Mouse (Mus musculus) intestine, embryonic 15.5 days (tissue): Measurements from ENCODE around the gene Hectd4. TPM values are rescaled to one million over a fixed set of nuclear protein-coding genes. Genes with fewer than 3 reads are reported as not detected.
A peak's percentile ranks its signal among the peaks of the same experiment; 100 is the strongest.

Experiments used
- ATAC-seq: fragments of 200-750 bp; cut with Nextera tagmentation; 2 replicates; pipeline ENCODE4 v1.8.0; 2017; ENCODE audit warnings: moderate TSS enrichment, moderate library complexity
- H3K27ac ChIP-seq: fragments of 300-500 bp; sonication (generic); 2 replicates; pipeline ENCODE4 v1.5.1; 2015; ENCODE audit warnings: mild to moderate bottlenecking, inconsistent platforms
- H3K27me3 ChIP-seq: fragments of 300-500 bp; sonication (generic); replicated peaks from 2 replicates; pipeline ENCODE4 v1.6.1; 2015; ENCODE audit warnings: inconsistent platforms
- H3K36me3 ChIP-seq: fragments of 300-500 bp; sonication (generic); 2 replicates; pipeline ENCODE4 v1.6.1; 2015; ENCODE audit warnings: inconsistent platforms
- H3K4me1 ChIP-seq: fragments of 300-500 bp; sonication (generic); replicated peaks from 2 replicates; pipeline ENCODE4 v1.6.1; 2015; ENCODE audit warnings: inconsistent platforms
- H3K4me2 ChIP-seq: fragments of 300-500 bp; sonication (generic); replicated peaks from 2 replicates; pipeline ENCODE4 v1.6.1; 2015; ENCODE audit warnings: mild to moderate bottlenecking, inconsistent platforms
- H3K4me3 ChIP-seq: fragments of 300-500 bp; sonication (generic); replicated peaks from 2 replicates; pipeline ENCODE4 v1.5.1; 2015; ENCODE audit warnings: inconsistent platforms
- H3K9ac ChIP-seq: fragments of 300-500 bp; sonication (generic); 2 replicates; pipeline ENCODE4 v1.6.1; 2015; ENCODE audit warnings: inconsistent platforms
- H3K9me3 ChIP-seq: fragments of 300-500 bp; sonication (generic); 2 replicates; pipeline ENCODE4 v1.6.1; 2016; ENCODE audit warnings: inconsistent platforms
- WGBS: fragments of 180-500 bp; shearing (Covaris S2); methylation state at CpG from one replicate; pipeline ENCODE4 v1.1.7; 2015; 5-methylcytosine and 5-hydroxymethylcytosine counted together
- polyA plus RNA-seq: library from polyadenylated mRNA; unstranded; fragments of >200 nt; fragmentation: Nextera tagmentation; extraction: Ambion mirVana; gene quantifications from 2 replicates; pipeline ENCODE4 v1.2.1, GENCODE M21; 2015

The Hectd4 gene
- polyA plus RNA-seq, 1 experiment from 2014 or later = 4.2 TPM

DNA sequence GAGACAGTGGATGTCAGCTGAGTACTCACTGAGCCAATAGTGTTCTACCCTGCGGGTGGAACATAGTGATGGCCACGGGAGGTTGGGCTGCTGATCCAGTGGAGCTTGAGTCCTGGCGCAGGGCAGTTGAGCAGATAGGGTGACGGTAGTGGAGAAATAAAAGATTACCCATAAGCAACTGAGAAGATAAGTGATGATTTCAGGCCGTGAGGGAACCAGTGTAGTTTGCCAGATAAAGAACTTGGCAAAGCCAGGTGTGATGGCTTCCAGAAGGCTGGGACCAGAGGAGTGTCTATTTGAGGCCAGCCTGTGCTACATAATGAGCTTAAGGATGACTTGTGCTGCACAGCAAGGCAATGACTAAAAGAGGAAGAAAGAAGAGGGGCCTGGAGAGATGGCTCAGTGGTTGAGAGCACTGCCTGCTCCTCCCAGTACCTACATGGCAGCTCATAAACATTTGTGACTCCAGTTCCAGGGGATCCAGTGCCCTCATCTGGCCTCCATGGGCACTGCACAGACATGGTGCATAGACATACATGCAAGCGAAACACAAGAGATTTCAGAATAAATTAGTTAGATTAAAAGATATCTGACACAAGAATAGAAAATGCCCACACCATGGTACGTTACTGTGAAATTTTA, 46.8 kb downstream of the Hectd4 start:
- H3K27ac ChIP-seq = no peak overlapping the region
- H3K36me3 ChIP-seq = no peaks in the 10 kb centered on the region
- no peaks in the 10 kb centered on the region for H3K27me3 ChIP-seq
- no peak overlapping the region for H3K4me3 ChIP-seq
- no peak overlapping the region for H3K4me2 ChIP-seq
- no peaks in the 10 kb centered on the region for H3K4me1 ChIP-seq
- no peak for ATAC-seq
- H3K9ac ChIP-seq = no peak overlapping the region
- no peaks in the 10 kb centered on the region for H3K9me3 ChIP-seq
- WGBS = 90% methylated on average over 7 of the region's 7 CpGs

DNA sequence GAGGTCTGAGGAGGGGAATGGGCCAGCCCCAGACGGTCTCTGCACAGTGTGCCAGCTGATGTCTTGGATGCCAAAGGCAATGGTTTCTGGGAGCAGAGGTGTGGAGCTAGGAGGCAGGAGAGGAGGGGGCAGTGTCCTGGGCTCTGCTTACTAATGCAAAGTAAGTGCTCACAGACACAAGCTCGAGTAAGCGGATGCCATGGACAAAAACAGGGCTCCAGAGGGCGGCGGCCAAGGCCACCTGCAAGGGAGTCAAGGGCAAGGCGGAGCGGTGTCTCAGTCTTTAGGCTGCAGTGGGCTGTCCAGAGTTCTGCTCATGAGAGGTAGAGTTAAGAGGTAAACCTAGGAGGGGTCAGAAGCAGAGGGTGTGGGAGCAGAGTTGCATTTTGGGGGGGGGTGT, 51.0 kb downstream of the Hectd4 start:
- H3K27me3 ChIP-seq = no peaks in the 10 kb centered on the region
- no peak for ATAC-seq
- 0 out of 2 replicates have a peak, but pooled peaks cover 3% of the 10 kb centered on the region for H3K36me3 ChIP-seq
- 87% methylated on average over 7 of the region's 7 CpGs for WGBS
- H3K9me3 ChIP-seq = no peaks in the 10 kb centered on the region
- no peaks in the 10 kb centered on the region for H3K4me1 ChIP-seq
- H3K4me2 ChIP-seq = no peak overlapping the region
- no peak overlapping the region for H3K9ac ChIP-seq
- H3K27ac ChIP-seq = no peak overlapping the region
- no peak overlapping the region for H3K4me3 ChIP-seq

DNA sequence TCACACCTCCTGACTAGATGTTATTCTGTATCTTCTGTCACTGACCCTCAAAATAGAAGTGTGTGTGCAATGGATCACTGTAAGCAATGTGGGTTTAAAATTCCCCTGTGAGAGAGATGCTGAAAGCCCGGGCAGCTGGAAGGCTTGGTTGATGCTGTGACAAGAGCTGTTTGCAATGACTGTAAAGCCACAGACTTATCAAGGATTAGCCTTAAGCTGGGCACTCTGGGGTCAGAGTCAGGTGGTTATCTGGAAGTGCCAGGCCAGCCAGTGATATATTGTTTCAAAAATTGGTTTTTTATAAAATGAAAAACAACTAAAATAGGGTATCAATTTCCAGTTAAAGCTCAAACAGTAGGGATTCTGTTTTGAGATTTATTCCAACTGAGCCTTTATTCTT, 56.8 kb downstream of the Hectd4 start:
- ATAC-seq = no peak
- H3K4me2 ChIP-seq = no peak overlapping the region
- H3K36me3 ChIP-seq = 0 out of 2 replicates have a peak, but pooled peaks cover 8% of the 10 kb centered on the region
- no peak overlapping the region for H3K4me3 ChIP-seq
- 78% methylated on average over 1 of the region's 1 CpGs for WGBS
- H3K4me1 ChIP-seq = no peaks in the 10 kb centered on the region
- H3K9me3 ChIP-seq = no peaks in the 10 kb centered on the region
- no peaks in the 10 kb centered on the region for H3K27me3 ChIP-seq
- no peak overlapping the region for H3K9ac ChIP-seq
- H3K27ac ChIP-seq = no peak overlapping the region

DNA sequence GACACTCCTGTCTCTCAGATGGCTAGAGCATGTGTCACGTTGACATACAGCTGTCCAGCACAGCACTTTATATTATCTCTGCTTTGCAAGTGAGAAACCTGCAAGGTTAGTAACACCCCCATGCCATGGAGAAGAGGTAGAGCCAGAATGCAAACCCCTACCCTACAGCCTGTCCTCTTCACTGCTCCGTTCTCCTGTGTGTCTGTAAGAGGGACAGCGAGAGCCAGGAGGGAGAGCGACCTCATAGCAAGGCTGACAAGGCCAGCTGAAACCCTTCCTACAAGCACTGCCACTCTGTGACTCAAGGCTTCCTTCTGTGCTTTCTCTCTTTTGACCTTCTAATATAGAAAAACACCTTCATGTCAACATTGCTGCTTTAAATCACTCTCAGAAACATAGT, 60.4 kb downstream of the Hectd4 start:
- no peaks in the 10 kb centered on the region for H3K4me1 ChIP-seq
- no peak overlapping the region for H3K9ac ChIP-seq
- H3K4me2 ChIP-seq = no peak overlapping the region
- peaks cover 12% of the 10 kb centered on the region for H3K36me3 ChIP-seq
- no peak for ATAC-seq
- H3K4me3 ChIP-seq = no peak overlapping the region
- WGBS = 91% methylated on average over 4 of the region's 4 CpGs
- no peaks in the 10 kb centered on the region for H3K9me3 ChIP-seq
- H3K27me3 ChIP-seq = no peaks in the 10 kb centered on the region
- no peak overlapping the region for H3K27ac ChIP-seq

DNA sequence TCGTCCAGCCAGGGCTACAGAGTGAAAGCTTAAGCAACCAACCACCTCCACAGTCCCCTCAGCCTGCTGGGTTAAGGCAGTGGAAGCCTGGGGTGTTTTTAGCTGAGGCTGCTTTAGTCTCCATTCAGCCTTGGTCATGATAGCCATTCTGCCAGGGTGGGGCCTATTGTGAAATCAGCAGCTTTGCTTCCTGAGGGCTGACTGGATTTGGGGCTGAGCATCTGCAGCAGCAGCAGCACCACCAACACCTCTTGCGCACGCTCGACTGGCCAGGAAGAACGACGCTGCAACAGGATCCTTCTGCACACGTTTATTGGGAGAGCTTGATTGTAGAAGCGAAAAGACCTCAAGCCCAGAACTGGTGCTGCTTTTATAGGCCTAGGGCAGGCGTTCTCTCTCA, 63.0 kb downstream of the Hectd4 start:
- WGBS = 94% methylated on average over 9 of the region's 9 CpGs
- no peak for ATAC-seq
- Histone ChIP-seq H3K9me3 (no peaks in the 10 kb centered on the region), H3K4me3 (no peak overlapping the region), H3K27me3 (no peaks in the 10 kb centered on the region), H3K27ac (no peak overlapping the region), H3K4me2 (no peak overlapping the region), H3K36me3 (peaks cover 22% of the 10 kb centered on the region), H3K4me1 (no peaks in the 10 kb centered on the region), H3K9ac (no peak overlapping the region)

DNA sequence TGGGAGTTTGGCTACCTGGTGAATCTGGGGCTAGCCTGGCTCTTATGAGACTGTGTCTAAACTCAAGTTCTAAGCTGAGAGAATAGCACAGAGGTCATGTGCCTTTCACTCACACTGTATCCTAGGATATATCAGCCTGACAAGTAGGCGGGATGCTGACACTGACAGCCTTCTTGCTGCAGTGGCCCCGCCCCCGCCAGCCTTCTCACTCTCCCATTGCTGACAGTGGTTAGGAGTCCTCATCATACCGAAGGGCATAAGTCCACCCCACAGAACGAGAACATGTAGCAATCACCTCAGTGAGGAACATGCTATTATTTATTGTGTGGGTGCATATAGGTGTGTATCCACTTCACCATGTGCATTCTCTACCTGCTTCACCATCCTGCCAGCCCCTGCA, 64.8 kb downstream of the Hectd4 start:
- H3K9ac ChIP-seq = no peak overlapping the region
- H3K9me3 ChIP-seq = no peaks in the 10 kb centered on the region
- H3K4me1 ChIP-seq = no peaks in the 10 kb centered on the region
- ATAC-seq = no peak
- no peak overlapping the region for H3K27ac ChIP-seq
- H3K4me3 ChIP-seq = no peak overlapping the region
- H3K36me3 ChIP-seq = peaks cover 29% of the 10 kb centered on the region
- WGBS = 81% methylated on average over 5 of the region's 5 CpGs
- H3K4me2 ChIP-seq = no peak overlapping the region
- H3K27me3 ChIP-seq = no peaks in the 10 kb centered on the region

DNA sequence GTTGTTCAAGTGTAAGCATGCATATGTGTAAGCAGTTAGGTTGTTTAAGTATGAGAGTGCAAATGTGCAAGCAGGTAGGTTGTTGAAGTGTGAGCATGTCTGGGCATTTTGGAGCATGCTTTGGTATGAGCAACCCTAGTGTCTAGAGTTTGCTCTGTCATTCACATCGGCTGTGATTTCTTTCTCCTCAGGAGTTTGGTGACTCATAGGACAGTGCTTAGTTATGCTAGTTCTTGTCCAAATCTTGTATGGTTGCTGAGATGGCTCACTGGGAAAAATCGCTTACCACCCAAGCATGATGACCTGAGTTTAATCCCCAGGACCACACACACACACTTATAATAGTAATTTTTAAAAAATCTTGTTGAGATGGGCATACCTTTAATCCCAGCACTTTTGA, 67.2 kb downstream of the Hectd4 start:
- H3K4me1 ChIP-seq = no peaks in the 10 kb centered on the region
- H3K9me3 ChIP-seq = no peaks in the 10 kb centered on the region
- peaks cover 30% of the 10 kb centered on the region for H3K36me3 ChIP-seq
- no peak overlapping the region for H3K4me2 ChIP-seq
- no peak overlapping the region for H3K9ac ChIP-seq
- 88% methylated on average over 2 of the region's 2 CpGs for WGBS
- no peak overlapping the region for H3K4me3 ChIP-seq
- no peak overlapping the region for H3K27ac ChIP-seq
- ATAC-seq = no peak
- H3K27me3 ChIP-seq = no peaks in the 10 kb centered on the region

DNA sequence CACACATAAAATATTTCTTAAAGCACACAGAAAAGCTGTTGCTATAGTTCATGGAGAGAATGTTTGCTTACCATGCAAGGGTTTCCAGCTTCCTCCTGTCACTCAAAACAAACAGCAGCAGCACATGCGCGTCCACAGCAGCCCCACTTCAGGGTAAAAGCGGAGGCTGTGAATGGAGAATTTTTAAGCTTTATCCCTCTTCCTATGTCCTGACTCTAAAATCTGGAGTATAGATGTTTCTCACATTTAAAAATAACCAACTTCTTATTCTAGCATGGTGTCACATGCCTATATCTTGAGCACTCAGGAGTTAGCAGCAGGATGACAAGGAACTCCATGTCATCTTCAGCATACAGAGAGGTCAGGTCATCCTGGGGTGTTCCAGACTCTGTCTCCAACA, 70.3 kb downstream of the Hectd4 start:
- Histone ChIP-seq H3K4me3 (no peak overlapping the region), H3K27me3 (no peaks in the 10 kb centered on the region), H3K4me1 (no peaks in the 10 kb centered on the region), H3K9ac (no peak overlapping the region), H3K27ac (no peak overlapping the region), H3K9me3 (no peaks in the 10 kb centered on the region), H3K4me2 (no peak overlapping the region), H3K36me3 (peaks cover 32% of the 10 kb centered on the region)
- ATAC-seq = no peak
- 94% methylated on average over 3 of the region's 3 CpGs for WGBS

DNA sequence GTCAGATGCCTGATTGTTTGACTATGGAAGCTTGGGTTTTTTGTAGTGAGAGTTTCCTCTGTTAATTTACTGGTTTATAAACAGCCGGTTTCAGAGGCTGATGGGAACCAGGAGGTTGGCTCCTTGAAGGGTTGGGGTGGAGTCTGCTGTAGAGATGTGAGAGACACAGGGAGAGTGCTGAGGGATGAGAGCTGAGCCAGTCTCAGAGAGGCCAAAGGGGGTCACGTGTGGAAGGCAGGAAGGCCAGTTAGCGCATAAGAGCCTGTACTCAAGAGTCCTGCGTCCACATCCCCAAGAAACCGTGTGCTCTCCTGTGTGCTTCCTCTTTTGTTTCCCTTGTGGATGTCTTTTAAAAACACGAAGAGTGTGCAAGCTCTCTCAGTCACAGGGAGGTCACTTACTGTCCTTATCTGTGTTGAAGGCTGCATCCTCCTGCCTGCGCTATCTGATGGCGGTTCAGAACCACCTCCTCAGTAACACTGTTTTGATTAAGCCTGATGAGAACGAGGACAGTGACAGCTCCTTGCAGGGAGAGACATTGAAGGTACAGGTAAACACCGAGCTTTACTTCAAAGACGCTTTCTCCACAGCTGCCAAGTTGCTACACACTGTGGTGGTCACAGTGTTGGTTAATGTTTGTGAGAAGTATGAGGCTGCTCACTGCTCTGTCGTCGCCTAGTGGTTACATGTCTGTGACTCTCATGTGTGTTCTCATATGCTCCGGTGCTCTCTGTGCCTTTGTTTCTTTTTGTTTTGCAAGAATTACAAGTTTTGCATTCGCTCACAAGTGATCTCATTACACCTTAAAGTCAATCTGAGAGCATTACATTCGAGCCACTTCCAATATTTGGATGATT, 72.5 kb downstream of the Hectd4 start:
- H3K4me2 ChIP-seq = no peak overlapping the region
- H3K9me3 ChIP-seq = no peaks in the 10 kb centered on the region
- WGBS = 60% methylated on average over 16 of the region's 16 CpGs
- H3K4me3 ChIP-seq = no peak overlapping the region
- no peaks in the 10 kb centered on the region for H3K4me1 ChIP-seq
- peak overlapping the region; percentile 36; the same call in 1 of the 2 replicates for H3K27ac ChIP-seq
- peaks cover 37% of the 10 kb centered on the region for H3K36me3 ChIP-seq
- no peak overlapping the region for H3K9ac ChIP-seq
- H3K27me3 ChIP-seq = no peaks in the 10 kb centered on the region
- ATAC-seq = no peak; the same call in 1 of the 2 replicates

DNA sequence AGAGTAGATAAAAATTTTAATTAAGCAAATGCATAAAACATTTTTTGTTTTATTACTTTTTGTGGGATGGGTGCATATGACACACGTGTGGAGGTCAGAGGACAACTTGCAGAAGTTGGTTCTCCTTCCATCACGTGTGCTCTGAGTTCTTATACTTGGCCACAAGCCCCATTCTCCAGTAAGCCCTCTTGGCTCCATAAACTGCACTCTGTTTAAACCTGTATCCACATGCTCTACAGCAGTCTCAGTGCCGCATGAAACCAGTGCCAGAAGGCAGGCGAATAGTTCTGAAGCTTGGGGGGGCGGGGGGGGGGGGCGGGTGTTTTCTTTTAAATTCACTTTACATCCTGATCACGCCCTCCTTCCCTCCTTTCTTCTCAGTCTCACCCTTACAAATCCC, 85.0 kb downstream of the Hectd4 start:
- no peak for ATAC-seq
- Histone ChIP-seq H3K4me2 (no peak overlapping the region), H3K36me3 (peaks cover 31% of the 10 kb centered on the region), H3K27ac (no peak overlapping the region), H3K9me3 (no peaks in the 10 kb centered on the region), H3K9ac (no peak overlapping the region), H3K4me3 (no peak overlapping the region), H3K27me3 (no peaks in the 10 kb centered on the region), H3K4me1 (no peaks in the 10 kb centered on the region)
- WGBS = 89% methylated on average over 7 of the region's 7 CpGs

DNA sequence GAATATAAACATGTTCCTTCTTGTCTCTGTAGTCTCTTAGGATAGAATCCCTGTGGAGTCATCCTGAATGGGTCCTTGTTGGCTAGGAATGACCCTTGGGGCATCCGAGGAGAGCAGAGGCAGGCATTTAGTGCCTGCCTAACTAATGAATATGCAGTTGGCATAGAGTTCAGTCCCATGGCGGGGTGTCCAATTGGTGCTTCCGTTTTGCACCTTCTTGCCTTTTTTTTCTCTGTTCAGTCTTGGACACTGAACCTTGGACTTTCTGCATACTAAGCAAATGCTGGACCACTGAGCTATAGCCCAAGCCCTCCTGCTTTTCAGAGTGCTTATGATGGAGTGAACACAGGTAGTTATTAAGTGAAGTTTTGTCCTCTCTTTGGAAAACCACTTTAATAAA, 87.6 kb downstream of the Hectd4 start:
- Histone ChIP-seq H3K4me1 (no peaks in the 10 kb centered on the region), H3K9me3 (no peaks in the 10 kb centered on the region), H3K27me3 (no peaks in the 10 kb centered on the region), H3K9ac (no peak overlapping the region), H3K4me3 (no peak overlapping the region), H3K27ac (no peak overlapping the region), H3K36me3 (peaks cover 32% of the 10 kb centered on the region), H3K4me2 (no peak overlapping the region)
- no peak for ATAC-seq
- 81% methylated on average over 3 of the region's 3 CpGs for WGBS

DNA sequence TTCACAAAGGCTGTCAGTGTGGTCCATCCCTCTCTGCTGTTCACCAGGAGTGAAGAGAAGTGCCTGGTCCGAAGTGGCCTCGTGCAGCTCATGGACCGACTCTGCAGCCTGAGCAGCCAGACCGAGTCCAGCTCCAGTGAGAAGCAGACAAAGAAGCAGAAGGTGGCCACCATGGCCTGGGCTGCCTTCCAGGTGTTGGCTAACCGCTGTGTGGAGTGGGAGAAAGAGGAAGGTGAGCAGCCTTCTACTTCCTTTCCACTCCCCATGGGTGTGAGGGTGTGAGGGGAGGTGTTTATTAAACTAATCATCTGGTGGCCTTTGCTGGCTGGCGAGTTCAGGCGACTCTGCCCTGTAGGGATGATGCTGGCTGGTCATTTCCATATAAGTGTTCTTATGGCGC, 91.6 kb downstream of the Hectd4 start:
- H3K27ac ChIP-seq = no peak overlapping the region
- no peak overlapping the region for H3K9ac ChIP-seq
- ATAC-seq = no peak
- H3K9me3 ChIP-seq = no peaks in the 10 kb centered on the region
- H3K36me3 ChIP-seq = peaks cover 44% of the 10 kb centered on the region
- H3K4me1 ChIP-seq = no peaks in the 10 kb centered on the region
- no peak overlapping the region for H3K4me3 ChIP-seq
- 91% methylated on average over 8 of the region's 8 CpGs for WGBS
- no peaks in the 10 kb centered on the region for H3K27me3 ChIP-seq
- H3K4me2 ChIP-seq = no peak overlapping the region
